Mouse (Mus musculus) left cerebral cortex, adult 9 months (tissue): ENCODE data around the gene Zmynd8.

Source experiments
- DNase-seq, 2 experiments: peaks; one replicate each; pipeline ENCODE4 v3.0.0; 2022; ENCODE audit warnings: low spot score in 2 of 2

Gene Zmynd8

DNA sequence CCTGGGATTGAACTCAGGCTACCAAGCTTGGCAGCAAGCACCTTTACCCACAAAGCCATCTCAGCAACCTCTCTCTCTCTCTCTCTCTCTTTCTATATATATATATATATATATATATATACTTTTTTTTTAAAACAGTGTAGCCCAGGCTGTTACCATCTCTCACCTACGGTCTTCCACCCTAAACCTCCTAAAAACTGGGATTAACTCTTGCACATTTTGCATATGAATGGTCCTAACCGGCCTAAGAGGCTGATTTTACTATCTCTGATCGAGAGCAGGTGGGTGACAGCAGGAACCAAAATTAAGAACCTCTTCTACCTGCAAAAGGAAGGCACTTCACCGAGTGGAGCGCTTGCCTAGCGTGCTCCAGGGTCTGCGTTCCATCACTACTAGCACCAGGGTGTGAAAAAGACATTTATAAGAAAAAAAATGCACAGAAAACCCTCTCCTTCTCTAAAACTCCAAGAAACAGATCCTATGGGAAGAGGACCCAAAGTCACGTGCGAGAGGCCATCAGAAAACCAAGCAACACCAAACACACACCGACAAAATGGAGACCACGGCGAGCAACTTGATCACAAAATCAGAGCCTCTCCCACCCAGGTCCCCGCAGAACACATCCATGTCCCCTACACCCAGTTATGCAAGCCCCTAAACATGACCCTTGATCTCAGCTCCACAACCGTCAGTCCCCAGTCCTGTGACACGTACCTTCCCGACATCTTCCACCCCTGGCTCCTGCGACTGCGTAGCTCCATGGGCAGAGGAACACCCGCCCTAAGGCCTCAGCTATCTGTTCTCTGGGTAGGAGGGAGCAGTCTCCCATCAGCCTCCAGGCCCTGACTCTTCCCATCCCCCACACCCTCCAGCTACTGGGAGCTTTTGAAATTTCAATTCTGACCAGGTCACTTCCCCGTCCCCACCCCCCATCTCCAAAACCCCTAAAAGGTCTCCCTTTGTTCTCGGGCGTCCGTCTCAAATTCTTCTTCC, at the start of gene Zmynd8:
Zmynd8 (minus strand) TSS at position 815 of the 993 bp plus-strand sequence.
- no peak for DNase-seq

DNA sequence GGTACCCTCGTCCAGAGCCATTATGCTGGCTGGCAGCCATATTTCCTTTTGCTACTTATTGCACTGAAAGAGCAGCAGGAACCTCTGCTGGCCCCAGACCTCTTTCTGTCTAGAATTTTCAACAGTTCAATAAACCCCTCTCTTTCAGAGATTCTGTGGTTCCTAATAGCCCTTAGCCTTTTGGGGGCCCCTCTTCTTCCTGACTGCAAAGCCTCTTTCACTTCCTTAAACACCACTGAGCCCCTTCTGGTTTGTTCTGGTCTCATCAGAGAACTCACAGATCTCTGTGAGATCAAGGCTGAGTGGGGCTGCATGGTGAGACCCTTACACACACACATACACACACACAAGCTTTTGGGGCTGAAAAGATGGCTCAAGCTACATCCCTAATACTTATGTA, 49.2 kb upstream of the Zmynd8 start:
- no peak for DNase-seq

DNA sequence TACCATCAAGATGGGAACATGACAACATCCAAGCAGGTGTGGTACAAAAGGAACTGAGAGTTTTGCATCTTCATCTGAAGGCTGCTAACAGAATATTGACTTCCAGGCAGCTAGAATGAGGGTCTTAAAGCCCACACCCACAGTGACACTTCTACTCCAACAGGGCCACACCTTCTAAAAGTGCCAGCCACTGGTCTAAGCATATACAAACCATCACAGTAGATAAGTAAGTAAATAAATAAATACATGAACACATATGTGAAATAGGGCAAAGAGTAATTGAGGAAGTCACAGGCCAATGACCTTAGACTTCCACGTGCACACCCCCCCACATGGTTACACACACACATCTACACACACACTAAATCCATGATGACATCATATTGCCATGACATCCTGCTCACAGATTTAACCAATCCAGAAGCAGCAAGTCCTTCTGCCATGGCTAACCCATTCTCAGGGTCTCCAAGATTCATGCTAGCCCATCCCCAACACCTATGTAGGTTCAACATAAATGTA, 47.3 kb upstream of the Zmynd8 start:
- DNase-seq: no peak

- DNase-seq: no peak
Measured at GRCm38 (mm10) chr2:165944576-165945351, 45.9 kb upstream of the Zmynd8 start.

GRCm38 (mm10) chr2:165943113-165943512, 44.3 kb upstream of the Zmynd8 start:
- DNase-seq: no peak

DNA sequence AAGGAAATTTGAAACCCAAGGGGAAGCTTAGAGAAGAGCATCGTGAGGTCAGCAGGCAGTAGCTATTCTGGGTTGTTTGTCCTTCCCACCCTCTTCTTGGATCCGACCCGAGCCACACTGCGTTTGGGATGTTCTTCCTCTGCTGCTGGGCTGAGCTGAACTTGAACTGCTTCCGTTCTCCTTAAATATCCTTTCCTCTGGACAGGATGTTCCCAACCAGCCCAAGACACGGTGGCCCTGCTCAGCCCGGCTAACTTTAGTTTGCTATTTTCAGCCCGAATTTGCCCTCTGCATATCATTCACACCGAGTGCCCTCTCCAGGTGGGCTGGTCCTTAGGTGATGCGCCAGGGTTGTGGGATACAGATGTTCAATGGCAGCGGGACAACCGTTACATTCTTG, 37.3 kb upstream of the Zmynd8 start:
- no peak for DNase-seq

- DNase-seq: no peak
Measured at GRCm38 (mm10) chr2:165927705-165928104, 28.9 kb upstream of the Zmynd8 start.

- DNase-seq: no peak
Measured at GRCm38 (mm10) chr2:165926191-165926590, 27.4 kb upstream of the Zmynd8 start.

GRCm38 (mm10) chr2:165925144-165925543, 26.3 kb upstream of the Zmynd8 start:
- no peak for DNase-seq

DNA sequence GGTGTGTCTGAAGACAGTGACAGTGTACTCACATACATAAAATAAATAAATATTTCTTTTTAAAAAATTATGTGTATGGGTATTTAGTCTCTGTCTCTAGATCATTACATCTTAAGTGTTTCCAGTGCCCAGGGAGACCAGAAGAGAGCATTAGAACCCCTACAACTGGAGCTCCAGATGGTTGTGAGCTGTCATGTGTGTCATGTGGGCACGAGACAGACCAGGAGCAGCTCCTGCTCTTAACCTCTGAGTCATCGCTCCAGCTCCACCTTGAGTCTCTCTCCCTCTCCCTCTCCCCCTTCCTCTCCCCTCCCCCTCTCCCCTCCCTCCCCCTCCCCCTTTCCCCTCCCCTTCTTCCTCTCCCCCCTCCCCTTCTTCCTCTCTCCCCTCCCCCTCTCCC, 25.9 kb upstream of the Zmynd8 start:
- no peak for DNase-seq

GRCm38 (mm10) chr2:165923715-165924114, 24.9 kb upstream of the Zmynd8 start:
- no peak for DNase-seq

- no peak for DNase-seq
Measured at GRCm38 (mm10) chr2:165922994-165923393, 24.2 kb upstream of the Zmynd8 start.

GRCm38 (mm10) chr2:165922047-165922728, 23.4 kb upstream of the Zmynd8 start:
- no peak for DNase-seq

DNA sequence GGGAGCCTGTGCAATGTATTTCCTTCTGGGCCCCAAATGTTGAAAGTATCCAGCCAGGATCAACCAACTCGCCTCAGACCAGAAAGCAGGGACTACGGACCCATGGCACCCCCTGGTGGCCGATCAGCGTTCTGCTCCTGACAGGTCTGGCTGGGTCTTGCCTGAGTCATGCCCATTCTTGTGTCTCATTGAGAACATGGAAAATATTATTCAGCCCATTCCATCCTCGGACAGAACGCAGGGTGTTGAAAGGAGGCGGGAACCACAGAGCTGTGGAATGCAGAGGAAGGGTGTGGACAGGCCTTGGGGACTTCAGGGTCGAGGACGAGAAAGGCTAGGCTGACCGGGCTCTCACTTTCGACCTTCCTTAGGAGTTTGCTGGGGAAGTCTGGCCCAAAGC, 15.5 kb upstream of the Zmynd8 start:
- peak; percentile 64 to 94 for DNase-seq

DNA sequence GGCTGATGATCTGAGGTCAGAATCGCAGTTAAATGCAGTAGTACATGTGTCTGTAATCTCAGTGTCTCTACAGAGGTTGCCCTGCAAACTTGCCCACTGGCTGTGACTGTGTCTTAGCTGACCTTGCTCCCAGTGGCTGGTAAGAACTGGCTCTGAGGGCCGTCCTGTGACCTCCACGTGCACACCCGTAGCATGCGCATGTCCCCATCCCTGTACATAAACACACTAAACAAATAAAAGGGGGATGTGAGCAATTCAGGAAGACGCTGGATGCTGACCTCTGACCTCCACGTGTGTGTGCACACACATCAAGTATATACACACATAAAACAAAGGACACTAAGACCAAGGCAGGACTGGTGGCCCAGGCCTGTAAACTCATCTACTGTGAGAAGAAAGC, 14.3 kb upstream of the Zmynd8 start:
- DNase-seq: no peak

DNA sequence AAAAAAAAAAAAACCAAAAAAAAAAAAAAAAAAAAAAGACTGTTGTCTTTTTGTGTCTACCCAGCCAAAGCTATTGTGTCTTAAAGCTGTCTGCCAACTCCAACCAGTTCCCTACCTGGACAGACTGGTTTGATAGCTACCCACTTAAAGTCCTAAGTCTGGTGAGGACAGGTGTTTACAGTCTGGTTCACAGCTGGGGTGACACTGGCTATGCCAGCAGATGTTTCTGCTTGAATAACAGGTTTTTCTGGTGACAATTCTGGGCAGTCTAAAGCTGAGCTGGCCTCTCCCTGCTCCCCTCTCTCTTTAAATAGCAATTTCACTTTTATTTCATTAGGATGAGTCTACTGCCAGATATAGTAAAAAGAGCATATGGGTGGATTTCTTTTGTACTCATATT, 10.9 kb upstream of the Zmynd8 start:
- no peak for DNase-seq

GRCm38 (mm10) chr2:165907199-165907598, 8.4 kb upstream of the Zmynd8 start:
- DNase-seq: no peak

DNA sequence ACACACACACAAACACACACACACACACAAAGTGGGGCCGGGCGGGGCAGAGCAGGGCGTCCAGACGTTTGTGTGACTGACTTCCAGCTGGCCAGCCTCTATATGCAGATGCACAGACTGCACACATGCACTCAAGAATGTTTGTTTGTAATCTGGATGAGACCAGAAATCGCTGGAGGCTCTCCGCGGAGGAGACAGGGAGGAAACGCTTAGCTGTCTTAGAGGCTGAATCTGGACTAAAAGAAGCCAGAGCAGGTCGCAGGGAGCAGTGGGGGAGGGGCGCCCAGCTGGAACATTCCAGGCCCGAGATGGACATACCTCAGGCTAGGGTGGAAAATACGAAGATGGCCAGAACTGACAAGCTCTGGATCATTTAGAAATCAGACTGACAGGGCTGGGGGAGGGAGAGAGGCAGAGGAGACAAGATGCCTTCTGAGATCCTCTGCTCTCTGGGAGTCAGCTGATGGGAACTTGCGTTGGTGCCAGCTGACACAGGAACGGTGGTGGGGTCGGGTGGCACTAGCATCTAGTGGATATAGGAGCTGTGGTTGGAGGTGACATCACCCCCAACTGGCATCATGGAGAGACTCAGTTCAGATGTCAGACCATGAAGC, 7.6 kb upstream of the Zmynd8 start:
- DNase-seq: no peak

- DNase-seq: no peak
Measured at GRCm38 (mm10) chr2:165901127-165901384, 2.2 kb upstream of the Zmynd8 start.

DNA sequence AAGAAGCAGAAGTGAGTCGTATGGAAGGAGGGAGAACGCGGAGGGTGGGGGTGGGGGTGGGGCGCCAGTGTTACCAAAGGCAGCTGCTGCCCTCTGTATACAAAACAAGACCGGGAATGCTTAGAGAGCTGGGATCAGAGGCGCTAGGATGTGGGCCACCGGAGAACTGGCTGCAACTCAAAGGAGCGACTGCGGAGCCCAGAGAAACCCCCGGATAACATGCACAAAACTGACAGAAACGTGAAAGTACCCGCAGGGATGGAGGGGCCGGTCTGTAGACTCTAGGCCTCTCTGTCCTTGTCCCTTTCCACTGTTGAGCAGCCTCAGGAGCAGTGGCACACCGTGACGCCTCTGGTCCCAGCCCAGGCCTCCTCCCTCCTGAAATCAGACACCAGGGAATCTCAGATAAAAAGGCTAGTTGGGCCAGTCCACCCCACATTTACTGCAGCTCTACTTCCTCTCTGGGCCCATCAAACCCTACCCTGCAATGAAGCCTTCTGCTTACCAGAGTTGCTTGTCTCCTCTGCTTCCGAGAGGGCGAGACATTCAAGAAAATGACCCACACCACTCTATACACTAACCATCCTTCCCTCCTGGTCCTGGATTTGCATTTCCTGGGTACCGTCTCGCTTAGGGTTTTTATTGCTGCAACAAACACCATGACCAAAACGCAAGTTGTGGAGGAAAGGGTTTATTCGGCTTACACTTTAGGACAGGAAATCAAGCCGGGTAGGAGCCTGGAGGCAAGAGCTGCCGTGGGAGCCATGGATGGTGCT, 1.7 kb upstream of the Zmynd8 start:
- DNase-seq: no peak

DNA sequence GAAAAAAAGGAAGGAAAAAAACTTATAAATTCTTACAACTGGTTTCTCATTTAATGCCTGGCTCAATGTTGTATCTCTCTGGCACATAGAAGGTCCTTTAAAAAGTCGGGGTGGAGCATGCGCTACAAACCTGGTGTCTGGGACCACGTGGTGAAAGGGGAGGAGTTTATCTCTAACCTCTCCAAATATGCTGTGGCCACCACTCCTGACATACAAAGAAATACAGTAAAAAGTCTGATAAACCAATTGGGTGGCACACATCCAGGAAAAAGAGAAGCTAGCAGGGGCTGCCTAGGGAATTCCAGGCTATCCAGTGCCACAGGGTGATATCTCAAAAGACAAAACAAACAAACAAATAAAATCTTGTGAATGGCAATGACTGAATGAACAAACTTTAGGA, 1.1 kb upstream of the Zmynd8 start:
- DNase-seq: no peak
